Mouse (Mus musculus): ENCODE measurements around the gene Snrk.

GRCm38 (mm10) chr9:122101196-122101595 is 15.9 kb upstream of the Snrk start:
- TF ChIP-seq CTCF (conservative IDR thresholded peaks at IDR 0.05; ENCODE audit: insufficient read depth, insufficient read length, low read depth, low read length) (no peak), POLR2A (IDR thresholded peaks at IDR 0.05; ENCODE audit: low read depth, low read length) (no peak)

Measured in kidney, adult 2 months (tissue).